Mouse (Mus musculus) adrenal gland, postnatal 25 days (tissue): ENCODE results near the gene Fndc4. TPM values are rescaled to one million over a fixed set of nuclear protein-coding genes. Genes with fewer than 3 reads are reported as not detected.

Experiments used
- DNase-seq: peaks from one replicate; pipeline ENCODE4 v3.0.0; 2021; ENCODE audit warnings: mixed read lengths
- long read RNA-seq: library from polyadenylated mRNA; stranded (forward); transcript quantifications from one replicate; pipeline ENCODE4 v2.0.0, GENCODE M21; 2021
- total RNA-seq: library from RNA; stranded (reverse); gene quantifications from 2 replicates; pipeline ENCODE4 v1.2.3, GENCODE M21; 2021

Gene Fndc4
- 4.1 and 6.7 TPM in 2 replicates for total RNA-seq
- long read RNA-seq, partial matches to known transcripts = 1 of 10 reads
- long read RNA-seq, other reads (novel, unspliced or antisense) = 3 of 10 reads

- DNase-seq = peak; percentile 44
Measured at GRCm38 (mm10) chr5:31295606-31296141, at the start of gene Fndc4. TSS of gene Fndc4 (minus strand) at chr5:31296080.

DNA sequence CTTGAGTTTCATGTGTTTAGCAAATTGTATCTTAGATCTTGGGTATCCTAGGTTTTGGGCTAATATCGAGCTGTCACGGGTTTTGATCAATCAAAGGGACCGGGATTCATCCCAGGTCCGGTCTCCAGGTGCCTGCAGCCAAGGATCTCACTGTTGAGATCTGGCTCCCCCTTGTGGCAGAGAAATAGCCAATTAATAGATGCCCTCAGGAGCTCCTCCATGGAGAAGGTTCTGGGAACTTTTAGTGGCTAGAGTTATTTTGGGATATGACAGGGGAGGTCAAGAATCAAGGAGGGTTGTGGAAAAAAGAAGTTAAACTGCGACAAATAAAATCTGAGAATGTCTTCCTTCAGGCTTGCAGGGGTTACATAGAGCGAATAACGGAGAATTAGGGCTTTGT is 32.4 kb upstream of the Fndc4 start:
- DNase-seq = peak; percentile 40

- no peak for DNase-seq
Measured at GRCm38 (mm10) chr5:31326850-31327249, 31.0 kb upstream of the Fndc4 start.

GRCm38 (mm10) chr5:31324085-31324484 is 28.2 kb upstream of the Fndc4 start:
- no peak for DNase-seq

DNA sequence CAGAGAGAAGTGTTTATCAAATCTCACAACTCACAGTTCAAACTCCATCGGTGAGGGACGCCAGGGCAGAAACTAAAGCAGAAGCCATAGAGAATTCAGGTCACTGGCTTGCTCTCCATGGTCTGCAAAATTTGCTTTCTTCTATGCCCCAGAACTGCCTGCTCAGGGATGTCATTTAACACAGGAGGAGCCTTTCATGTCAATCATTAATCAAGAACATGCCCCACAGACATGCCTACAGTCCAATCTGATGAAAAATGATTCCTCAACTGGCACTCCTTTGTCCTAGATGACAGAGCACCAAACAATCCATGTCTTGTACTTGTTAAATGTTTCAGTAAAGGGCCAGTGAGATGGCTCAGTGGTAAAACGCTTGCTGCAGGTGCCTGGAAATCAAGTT is 26.9 kb upstream of the Fndc4 start:
- no peak for DNase-seq

GRCm38 (mm10) chr5:31312806-31313205 is 16.9 kb upstream of the Fndc4 start:
- no peak for DNase-seq

DNA sequence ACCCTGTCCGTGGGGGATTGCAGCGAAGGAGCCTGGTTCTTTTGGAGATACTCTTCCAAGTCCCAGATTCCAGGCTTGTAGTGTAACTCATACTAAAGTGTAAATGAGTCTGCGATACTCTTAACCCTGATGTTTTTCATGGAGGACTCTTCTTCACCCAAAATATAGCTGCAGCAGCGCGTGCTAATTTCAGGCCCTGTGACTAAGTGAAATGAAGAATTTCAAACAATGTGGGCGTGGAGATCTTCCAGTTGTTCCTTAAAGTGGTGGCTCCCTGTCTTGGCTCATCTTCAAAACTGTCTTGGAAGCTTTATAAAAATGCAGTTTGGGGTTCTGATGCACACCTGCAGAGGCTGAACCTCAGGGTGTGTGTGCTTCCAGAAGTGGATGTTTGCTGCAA is 7.2 kb upstream of the Fndc4 start:
- no peak for DNase-seq

- no peak for DNase-seq
Measured at GRCm38 (mm10) chr5:31301866-31302265, 6.0 kb upstream of the Fndc4 start.

DNA sequence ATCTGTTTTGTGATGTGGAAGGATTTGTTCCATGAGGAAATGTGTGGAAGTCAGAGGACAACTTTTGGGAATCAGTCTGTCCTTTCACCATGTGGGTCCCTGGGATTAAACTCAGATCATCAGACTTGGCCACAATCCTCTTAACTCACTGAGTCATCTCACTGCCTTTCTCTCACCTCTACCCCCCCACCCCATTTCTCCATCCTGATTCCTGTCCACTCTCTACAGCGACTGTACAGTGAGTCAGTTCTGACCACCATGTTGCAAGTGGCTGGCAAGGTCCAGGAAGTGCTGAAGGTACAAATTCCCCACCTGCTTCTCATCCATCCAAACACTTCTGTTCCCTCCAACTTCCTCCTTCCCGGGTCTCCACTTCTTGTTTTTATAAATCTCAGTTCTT is 2.6 kb upstream of the Fndc4 start:
- no peak for DNase-seq

DNA sequence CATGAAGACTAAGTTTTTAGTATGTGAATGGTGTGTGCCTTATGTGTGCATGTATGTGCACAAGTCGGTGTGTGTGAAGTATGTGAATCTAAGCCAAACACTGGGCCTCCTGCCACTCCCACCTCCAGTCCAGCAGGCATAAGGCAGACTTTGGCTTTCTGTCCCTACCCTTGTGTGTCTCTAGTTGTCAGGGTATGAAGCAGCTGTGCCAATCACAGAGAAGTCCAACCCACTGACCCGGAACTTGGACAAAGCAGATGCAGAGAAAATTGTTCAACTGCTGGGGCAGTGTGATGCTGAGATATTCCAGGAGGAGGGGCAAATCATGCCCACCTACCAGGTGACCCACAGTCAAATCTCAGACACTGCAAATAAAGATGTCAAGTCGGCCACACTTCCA is 2.1 kb upstream of the Fndc4 start:
- no peak for DNase-seq

GRCm38 (mm10) chr5:31297047-31297757 is 1.3 kb upstream of the Fndc4 start, which contains the start of gene Gckr:
TSS of gene Gckr (plus strand) at chr5:31297443.
- no peak for DNase-seq

DNA sequence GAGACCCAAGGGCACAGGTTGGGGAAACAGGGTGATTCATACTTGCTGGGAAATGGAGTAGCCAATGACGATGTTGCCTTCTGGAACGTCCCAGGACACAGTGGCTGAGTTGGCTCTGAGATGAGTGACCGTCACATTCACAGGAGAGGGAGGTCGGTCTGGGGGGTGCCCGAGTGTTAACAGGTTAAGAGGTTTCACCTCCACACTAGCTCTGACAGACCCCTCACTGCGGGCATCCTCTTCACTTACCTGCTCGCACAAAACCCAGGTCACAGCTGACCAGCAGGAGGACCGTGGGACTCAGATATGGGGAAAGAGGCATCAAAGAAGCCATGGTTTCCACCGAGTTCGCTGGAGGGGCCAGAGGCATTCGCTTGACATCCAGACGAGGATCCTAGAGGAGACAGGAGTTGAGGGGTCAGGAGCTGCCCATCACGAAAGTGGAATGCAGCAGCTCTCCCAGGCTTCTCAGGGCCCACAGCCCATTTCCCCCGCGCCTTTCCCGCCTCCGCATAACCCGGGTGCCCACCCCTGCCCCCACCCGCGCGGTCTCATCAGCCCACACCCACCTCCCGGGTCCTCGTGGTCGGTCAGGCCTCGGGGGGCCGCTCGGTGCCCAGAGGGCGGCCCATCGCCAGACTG is 795 bp downstream of the Fndc4 start:
- peak; percentile 10 for DNase-seq

DNA sequence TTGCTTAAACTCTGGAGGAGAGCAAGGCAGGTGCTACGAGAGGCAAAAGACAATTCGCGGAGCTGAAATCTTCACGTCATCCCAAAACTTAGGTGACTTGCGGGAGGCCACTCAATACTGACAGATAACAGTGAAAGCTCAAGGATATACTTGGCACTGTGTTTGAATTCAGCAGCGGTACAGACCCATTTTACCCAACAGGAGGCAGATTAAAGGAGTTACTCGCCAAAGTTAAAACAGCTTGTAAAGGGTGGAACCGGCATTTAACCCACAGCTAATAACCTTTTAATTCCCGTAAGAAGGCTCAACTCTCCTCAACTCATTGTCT is 4.6 kb downstream of the Fndc4 start:
- no peak for DNase-seq

DNA sequence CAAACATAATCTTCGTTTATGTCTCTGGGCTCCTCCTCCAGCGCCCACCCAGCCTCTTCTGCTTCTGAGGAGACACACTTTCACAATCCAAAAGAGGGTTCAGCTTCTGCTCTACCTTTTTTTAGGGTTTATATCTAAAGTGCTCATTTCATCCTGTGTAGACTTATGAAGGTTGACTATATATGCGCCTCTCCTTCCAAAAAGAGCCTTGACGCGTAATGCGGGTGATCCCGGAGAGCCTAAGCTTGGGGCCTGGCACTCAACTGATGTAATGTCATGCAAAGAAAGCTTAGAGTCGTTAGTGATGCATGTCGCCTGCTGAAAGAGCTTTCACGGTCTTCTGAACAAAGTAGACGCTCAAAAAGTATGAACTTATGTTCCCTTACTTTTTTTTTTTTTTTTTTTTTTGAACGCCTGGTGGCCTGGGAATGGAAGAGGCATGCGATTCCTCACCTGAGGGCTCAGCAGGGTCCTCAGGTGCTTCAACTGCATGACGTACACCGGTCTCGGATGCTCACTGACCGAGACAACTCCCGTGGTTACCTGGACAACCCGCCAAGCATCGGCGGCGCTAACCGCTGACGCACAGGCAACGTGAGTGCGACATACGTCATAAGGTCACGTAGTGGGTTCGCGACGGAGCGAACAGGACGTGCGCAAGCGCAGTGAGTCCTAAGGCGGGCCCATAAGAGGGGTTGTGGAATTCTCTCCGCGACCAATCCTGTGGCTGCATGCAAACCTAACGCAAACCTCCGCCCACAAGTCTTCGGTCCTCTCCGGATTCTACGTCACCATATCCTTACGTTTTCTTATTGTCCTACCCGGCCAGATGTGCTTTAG is 5.1 kb downstream of the Fndc4 start, which contains the start of gene Ift172:
Ift172 (minus strand) TSS at position 596 of the 840 bp plus-strand sequence.
- peak; percentile 97 for DNase-seq

DNA sequence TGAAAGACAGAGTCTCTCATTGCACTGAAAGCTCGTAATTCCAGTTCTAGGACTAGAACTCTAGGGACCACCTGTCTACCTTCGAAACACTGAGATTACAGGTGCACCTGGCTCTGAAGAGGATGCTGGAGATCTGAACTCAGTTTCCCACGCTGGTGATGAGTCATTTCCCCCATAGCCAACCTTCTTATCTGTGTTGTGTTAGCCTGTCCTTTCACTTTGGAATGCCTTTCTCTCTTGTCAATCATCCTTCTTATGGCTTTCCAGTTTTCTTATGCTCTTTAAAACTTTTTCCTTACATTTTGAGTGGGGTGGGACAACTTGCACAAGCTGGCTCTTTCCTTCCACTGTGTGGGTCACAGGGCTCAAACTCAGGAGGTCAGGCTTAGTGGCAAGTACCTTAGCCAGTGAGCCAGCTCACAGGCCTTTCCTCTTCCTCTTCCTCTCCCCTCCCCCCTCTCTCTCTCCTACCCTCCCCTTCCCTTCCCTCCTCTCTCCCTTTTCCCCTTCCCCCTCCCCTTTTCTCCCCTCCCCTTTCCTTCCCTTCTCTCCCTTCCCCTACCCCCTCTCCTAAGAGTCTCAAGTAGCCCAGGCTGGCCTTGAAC is 6.2 kb downstream of the Fndc4 start:
- no peak for DNase-seq

GRCm38 (mm10) chr5:31288655-31289054 is 7.2 kb downstream of the Fndc4 start:
- no peak for DNase-seq

DNA sequence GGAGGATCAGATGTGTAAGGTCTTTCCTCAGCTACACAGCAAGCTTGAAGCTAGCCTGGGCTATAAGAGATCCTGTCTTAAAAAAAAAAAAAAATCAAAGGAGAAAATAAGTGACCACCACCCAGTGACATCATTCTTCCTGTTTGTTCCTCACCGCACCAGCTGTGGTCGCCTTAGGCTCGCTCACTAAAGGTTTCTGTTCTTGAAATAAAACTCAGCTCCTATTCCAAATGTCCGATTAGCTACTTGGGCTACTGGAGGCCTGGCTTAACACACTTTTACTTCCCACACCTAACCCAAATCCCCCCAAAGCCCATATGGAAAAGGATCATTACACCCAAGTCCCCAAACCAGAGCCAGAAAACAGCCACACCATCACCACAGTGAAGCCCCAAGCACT is 7.7 kb downstream of the Fndc4 start:
- DNase-seq = no peak

- DNase-seq = no peak
Measured at GRCm38 (mm10) chr5:31279245-31279988, 16.5 kb downstream of the Fndc4 start.

GRCm38 (mm10) chr5:31273018-31273417 is 22.9 kb downstream of the Fndc4 start:
- no peak for DNase-seq

DNA sequence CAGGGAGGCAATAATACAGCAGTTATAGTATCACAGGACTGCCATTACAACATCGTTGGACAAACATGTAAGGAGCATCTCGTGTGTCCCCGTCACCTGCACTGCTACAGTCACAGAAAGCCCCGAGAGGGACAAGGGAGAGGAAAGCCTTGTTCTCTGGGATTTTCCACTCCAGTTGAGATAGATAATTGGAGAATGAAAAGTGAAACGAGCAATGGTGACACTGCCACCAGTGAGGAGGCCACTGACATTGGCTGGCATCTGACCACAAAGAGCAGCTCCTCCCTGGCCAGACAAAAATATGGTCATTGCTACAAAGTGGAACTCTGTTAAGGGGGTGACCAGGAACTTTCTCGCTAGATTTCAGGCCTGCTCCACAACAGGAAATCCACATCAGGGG is 28.2 kb downstream of the Fndc4 start:
- no peak for DNase-seq

DNA sequence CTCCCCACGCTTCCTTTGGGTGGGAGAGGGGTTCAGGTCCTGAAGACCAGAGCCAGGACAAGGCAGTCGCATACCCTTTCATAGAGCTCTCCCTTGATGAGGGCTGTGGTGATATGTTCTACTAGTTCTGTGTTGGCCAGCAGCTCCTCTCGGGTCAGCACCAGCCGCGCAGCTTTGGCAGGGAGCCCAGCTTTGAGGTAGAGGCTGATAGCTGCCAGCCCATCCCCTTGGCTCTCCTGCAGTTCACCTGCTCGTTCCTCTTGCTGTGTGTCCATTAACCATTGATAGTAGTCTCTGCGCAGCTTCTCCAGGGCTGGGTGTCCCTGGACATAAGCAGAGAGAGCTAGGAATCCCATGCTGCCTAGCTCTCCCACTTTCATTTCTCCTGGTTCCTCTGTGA is 29.8 kb downstream of the Fndc4 start:
- DNase-seq = no peak

- no peak for DNase-seq
Measured at GRCm38 (mm10) chr5:31257616-31258015, 38.3 kb downstream of the Fndc4 start.
